Mouse (Mus musculus) CH12.LX (cell line): ENCODE measurements around the gene Cnih1. TPM values are rescaled to one million over a fixed set of nuclear protein-coding genes. Genes with fewer than 3 reads are reported as not detected.
"Not testable (repeated sequence)": the region's sequence is repeated elsewhere in the genome, so short reads cannot be mapped to it uniquely, and the experiment has no call there.

Experiments
- DNase-seq: peaks from one replicate; pipeline ENCODE4 v3.0.0-alpha.2; 2013; ENCODE audit errors: extremely low read depth
- H3K27ac ChIP-seq: 2 replicates; pipeline ENCODE4 v1.5.1; 2012; ENCODE audit warnings: low read depth, mild to moderate bottlenecking, control low read depth, moderate library complexity; ENCODE audit not compliant: insufficient read depth
- H3K27me3 ChIP-seq: replicated peaks from 2 replicates; pipeline ENCODE3; 2012; ENCODE audit warnings: inconsistent platforms
- H3K36me3 ChIP-seq, 2 experiments: replicated peaks in 1 of 2; 2 replicates each; pipeline versions ENCODE3 to v1.6.1; 2012; ENCODE audit warnings: inconsistent platforms in 1 of 2, low read length in 1 of 2, mild to moderate bottlenecking in 1 of 2, mixed read lengths in 1 of 2, moderate library complexity in 1 of 2; ENCODE audit not compliant: control insufficient read depth in 1 of 2, insufficient read depth in 1 of 2
- H3K4me1 ChIP-seq, 2 experiments: 2 replicates each; pipeline ENCODE4 v1.6.1; 2012; ENCODE audit warnings: inconsistent platforms in 1 of 2, moderate library complexity in 1 of 2; ENCODE audit not compliant: insufficient read depth in 2 of 2, control insufficient read depth in 1 of 2
- H3K4me2 ChIP-seq: 2 replicates; pipeline ENCODE4 v1.6.1; 2012; ENCODE audit warnings: low read depth, mild to moderate bottlenecking, control low read depth; ENCODE audit not compliant: poor library complexity, insufficient read depth, severe bottlenecking
- H3K4me3 ChIP-seq, 3 experiments: fragments of 150-350 bp in 1 of 3; sonication (generic) in 1 of 3; replicated peaks in 1 of 3; 2 replicates each; pipeline versions ENCODE3 to v1.5.1; 2011 to 2012; ENCODE audit warnings: low read depth in 2 of 3, low read length in 2 of 3, mild to moderate bottlenecking in 2 of 3, moderate library complexity in 2 of 3, control low read depth in 1 of 3, improper control_type of control experiment in 1 of 3, inconsistent platforms in 1 of 3, mixed read lengths in 1 of 3; ENCODE audit not compliant: poor library complexity in 1 of 3
- H3K79me2 ChIP-seq: replicated peaks from 2 replicates; pipeline ENCODE4 v1.6.1; 2012; ENCODE audit warnings: mild to moderate bottlenecking, moderate library complexity; ENCODE audit not compliant: control insufficient read depth, poor library complexity, insufficient read depth, severe bottlenecking; ENCODE audit errors: extremely low read depth
- H3K9ac ChIP-seq: 2 replicates; pipeline ENCODE4 v1.6.1; 2012; ENCODE audit warnings: low read depth, mild to moderate bottlenecking, control low read depth, moderate library complexity; ENCODE audit not compliant: insufficient read depth
- H3K9me3 ChIP-seq: replicated peaks from 2 replicates; pipeline ENCODE3; 2012; ENCODE audit warnings: low read length, inconsistent platforms, mixed read lengths
- CHD1 ChIP-seq: IDR thresholded peaks from 2 replicates; pipeline ENCODE4 v1.6.1; 2012; ENCODE audit warnings: low read depth, low read length, improper control_type of control experiment, inconsistent platforms
- CTCF ChIP-seq, 2 experiments: IDR thresholded peaks in 1 of 2; conservative IDR thresholded peaks in 1 of 2; 2 replicates each; pipeline ENCODE4 v1.5.1; 2011 to 2012; ENCODE audit warnings: low read depth in 2 of 2, low read length in 2 of 2, improper control_type of control experiment in 1 of 2, inconsistent platforms in 1 of 2, mild to moderate bottlenecking in 1 of 2, moderate library complexity in 1 of 2
- E2F4 ChIP-seq: IDR thresholded peaks from 2 replicates; pipeline ENCODE4 v1.6.1; 2011; ENCODE audit warnings: low read depth, low read length, improper control_type of control experiment; ENCODE audit not compliant: insufficient replicate concordance
- ELF1 ChIP-seq: IDR thresholded peaks from 2 replicates; pipeline ENCODE4 v1.6.1; 2014; ENCODE audit warnings: low read depth, mild to moderate bottlenecking, inconsistent platforms, low read length, improper control_type of control experiment
- EP300 ChIP-seq: IDR thresholded peaks from 2 replicates; pipeline ENCODE4 v1.6.1; 2011; ENCODE audit warnings: low read length, improper control_type of control experiment
- ETS1 ChIP-seq: conservative IDR thresholded peaks from 2 replicates; pipeline ENCODE4 v1.6.1; 2012; ENCODE audit warnings: low read depth, mild to moderate bottlenecking, inconsistent platforms, low read length, improper control_type of control experiment, moderate library complexity
- GABPA ChIP-seq: IDR thresholded peaks from 2 replicates; pipeline ENCODE4 v1.6.1; 2012; ENCODE audit warnings: low read depth, low read length, improper control_type of control experiment, inconsistent platforms; ENCODE audit not compliant: insufficient replicate concordance
- IRF4 ChIP-seq: IDR thresholded peaks from 2 replicates; pipeline ENCODE4 v1.6.1; 2014; ENCODE audit warnings: low read depth, mild to moderate bottlenecking, inconsistent platforms, low read length, improper control_type of control experiment
- JUN ChIP-seq: IDR thresholded peaks from 2 replicates; pipeline ENCODE4 v1.6.1; 2011; ENCODE audit warnings: low read depth, mild to moderate bottlenecking, low read length, improper control_type of control experiment, moderate library complexity; ENCODE audit not compliant: insufficient read depth
- MAFK ChIP-seq: IDR thresholded peaks from 2 replicates; pipeline ENCODE4 v1.6.1; 2011; ENCODE audit warnings: low read length, improper control_type of control experiment; ENCODE audit not compliant: insufficient replicate concordance
- MAX ChIP-seq: IDR thresholded peaks from 2 replicates; pipeline ENCODE4 v1.6.1; 2011; ENCODE audit warnings: low read length, improper control_type of control experiment
- MEF2A ChIP-seq: IDR thresholded peaks from 2 replicates; pipeline ENCODE4 v1.6.1; 2014; ENCODE audit warnings: low read depth, mild to moderate bottlenecking, inconsistent platforms, low read length, improper control_type of control experiment, borderline replicate concordance
- MYC ChIP-seq: IDR thresholded peaks from 2 replicates; pipeline ENCODE4 v1.6.1; 2011; ENCODE audit warnings: low read depth, mild to moderate bottlenecking, improper control_type of control experiment, low read length
- NELFE ChIP-seq: IDR thresholded peaks from 2 replicates; pipeline ENCODE4 v1.6.1; 2011; ENCODE audit warnings: low read depth, low read length, improper control_type of control experiment
- NRF1 ChIP-seq: IDR thresholded peaks from 2 replicates; pipeline ENCODE4 v1.6.1; 2014; ENCODE audit warnings: low read depth, mild to moderate bottlenecking, inconsistent platforms, low read length, improper control_type of control experiment, moderate library complexity
- PAX5 ChIP-seq: IDR thresholded peaks from 2 replicates; pipeline ENCODE4 v1.6.1; 2012; ENCODE audit warnings: low read length, inconsistent platforms, mixed read lengths
- POLR2AphosphoS2 ChIP-seq: IDR thresholded peaks from 2 replicates; pipeline ENCODE4 v1.6.1; 2011; ENCODE audit warnings: low read depth, low read length, improper control_type of control experiment
- RAD21 ChIP-seq: IDR thresholded peaks from 2 replicates; pipeline ENCODE4 v1.6.1; 2011; ENCODE audit warnings: low read depth, mild to moderate bottlenecking, low read length, improper control_type of control experiment, moderate library complexity
- SMC3 ChIP-seq: IDR thresholded peaks from 2 replicates; pipeline ENCODE4 v1.6.1; 2011; ENCODE audit warnings: low read depth, low read length, improper control_type of control experiment
- TBP ChIP-seq: conservative IDR thresholded peaks from 2 replicates; pipeline ENCODE4 v1.6.1; 2011; ENCODE audit warnings: low read depth, low read length, improper control_type of control experiment
- TCF12 ChIP-seq: IDR thresholded peaks from 2 replicates; pipeline ENCODE4 v1.6.1; 2014; ENCODE audit warnings: low read depth, mild to moderate bottlenecking, inconsistent platforms, low read length, improper control_type of control experiment
- UBTF ChIP-seq: IDR thresholded peaks from 2 replicates; pipeline ENCODE4 v1.6.1; 2012; ENCODE audit warnings: low read depth, mild to moderate bottlenecking, inconsistent platforms, low read length, improper control_type of control experiment, moderate library complexity
- USF1 ChIP-seq: IDR thresholded peaks from 2 replicates; pipeline ENCODE4 v1.6.1; 2014; ENCODE audit warnings: low read depth, mild to moderate bottlenecking, inconsistent platforms, low read length, improper control_type of control experiment
- USF2 ChIP-seq: conservative IDR thresholded peaks from 2 replicates; pipeline ENCODE4 v1.6.1; 2011; ENCODE audit warnings: low read depth, low read length, improper control_type of control experiment
- ZC3H11A ChIP-seq: IDR thresholded peaks from 2 replicates; pipeline ENCODE4 v1.6.1; 2012; ENCODE audit warnings: low read depth, mild to moderate bottlenecking, inconsistent platforms, low read length, improper control_type of control experiment
- dilution Hi-C: fragments of 300-500 bp; cut with MboI; formaldehyde crosslinking; loops from 2 replicates; pipeline ENCODE4 v1.14.3; 2020; ENCODE audit warnings: low sequenced_read_pairs; ENCODE audit not compliant: extremely low pct_unique_long_range_greater_than_20kb, extremely low pct_ligation_motif_present
- in situ Hi-C: fragments of 300-500 bp; cut with MboI; formaldehyde crosslinking; loops from 3 replicates; pipeline ENCODE4 v1.14.3; 2019; ENCODE audit warnings: low sequenced_read_pairs, low pct_ligation_motif_present, low pct_unique_long_range_greater_than_20kb, mixed read lengths
- polyA plus RNA-seq: library from polyadenylated mRNA; unstranded; fragments of >175 nt; gene quantifications from 2 replicates; pipeline ENCODE4 v1.2.1, GENCODE M21; 2012; ENCODE audit warnings: low read depth; ENCODE audit not compliant: insufficient read length
- total RNA-seq, 2 experiments: library from RNA; depleted of rRNA; stranded (reverse); fragments of 300-350 nt in 1 of 2; fragments of >200 nt in 1 of 2; gene quantifications; 2 replicates each; pipeline ENCODE4 v1.2.3; 2012 to 2014

The Cnih1 gene
- total and polyA plus RNA-seq, 3 experiments: 68.9 to 190 (median 185) TPM

- no peaks in the 10 kb centered on the region for H3K79me2 ChIP-seq
- no peak overlapping the region for H3K9ac ChIP-seq
- H3K36me3 ChIP-seq: peaks cover 0 to 2% of the 10 kb centered on the region in 2 experiments
- in situ Hi-C loops: no loop called here
- H3K4me3 ChIP-seq: no peak overlapping the region
- H3K4me2 ChIP-seq: no peak overlapping the region
- no peak for DNase-seq
- H3K27me3 ChIP-seq: no peaks in the 10 kb centered on the region
- H3K27ac ChIP-seq: no peak overlapping the region
- TF ChIP-seq PAX5 (no peak), USF2 (no peak), MAX (no peak), E2F4 (no peak), TCF12 (no peak), RAD21 (no peak), MYC (no peak), GABPA (no peak), IRF4 (no peak), MEF2A (no peak), SMC3 (no peak), UBTF (no peak), MAFK (no peak)
- dilution Hi-C loops: no loop called here
- H3K9me3 ChIP-seq: no peaks in the 10 kb centered on the region
- H3K4me1 ChIP-seq: peaks cover 5 to 21% of the 10 kb centered on the region in 2 experiments; a peak in 3 of 4 replicates
Measured at GRCm38 (mm10) chr14:46757736-46758135, 30.5 kb downstream of the Cnih1 start.

- no peak for DNase-seq
- in situ Hi-C loops (no loop called here), dilution Hi-C loops (no loop called here)
- Histone ChIP-seq H3K9me3 (no peaks in the 10 kb centered on the region), H3K79me2 (no peaks in the 10 kb centered on the region), H3K36me3 (no peaks in the 10 kb centered on the region), H3K4me3 (no peak overlapping the region), H3K4me1 (peaks cover 3 to 7% of the 10 kb centered on the region in 2 experiments; a peak in 1 of 4 replicates), H3K4me2 (no peak overlapping the region), H3K27me3 (no peaks in the 10 kb centered on the region), H3K27ac (no peak overlapping the region), H3K9ac (no peak overlapping the region)
- TF ChIP-seq CHD1 (no peak), NELFE (no peak), NRF1 (no peak), PAX5 (no peak), ETS1 (no peak), ZC3H11A (no peak), MYC (no peak), POLR2AphosphoS2 (no peak), CTCF (conservative IDR thresholded peaks at IDR 0.05 in 1 of 2, IDR thresholded peaks at IDR 0.05 in 1 of 2; ENCODE audit: low read depth in 2 of 2, low read length in 2 of 2) (no peak), MAFK (no peak), RAD21 (no peak), USF1 (no peak), ELF1 (no peak), EP300 (no peak), TBP (no peak), IRF4 (no peak), JUN (no peak)
Measured at GRCm38 (mm10) chr14:46755851-46756250, 32.4 kb downstream of the Cnih1 start.

GRCm38 (mm10) chr14:46754371-46754770 is 33.8 kb downstream of the Cnih1 start:
- dilution Hi-C loops, H3K9ac ChIP-seq, H3K9me3 ChIP-seq, in situ Hi-C loops, H3K4me3 ChIP-seq, H3K4me2 ChIP-seq, H3K4me1 ChIP-seq, DNase-seq, H3K79me2 ChIP-seq, H3K36me3 ChIP-seq, H3K27me3 ChIP-seq, H3K27ac ChIP-seq: not testable (repeated sequence)
